Mouse (Mus musculus) limb, embryonic 15.5 days (tissue): ENCODE measurements around the gene Ric8b. TPM values are rescaled to one million over a fixed set of nuclear protein-coding genes. Genes with fewer than 3 reads are reported as not detected.

Source experiments
- ATAC-seq: fragments of 200-750 bp; cut with Nextera tagmentation; 2 replicates; pipeline ENCODE4 v1.8.0; 2017; ENCODE audit warnings: low read depth, moderate TSS enrichment; ENCODE audit not compliant: insufficient number of reproducible peaks, low FRiP score, low TSS enrichment
- H3K27ac ChIP-seq: fragments of 300-500 bp; sonication (generic); 2 replicates; pipeline ENCODE4 v1.5.1; 2015; ENCODE audit warnings: moderate library complexity, mild to moderate bottlenecking, inconsistent platforms
- H3K27me3 ChIP-seq: fragments of 300-500 bp; sonication (generic); 2 replicates; pipeline ENCODE4 v1.6.1; 2015; ENCODE audit warnings: inconsistent platforms
- H3K36me3 ChIP-seq: fragments of 300-500 bp; sonication (generic); 2 replicates; pipeline ENCODE4 v1.6.1; 2015; ENCODE audit warnings: inconsistent platforms
- H3K4me1 ChIP-seq: fragments of 300-500 bp; sonication (generic); 2 replicates; pipeline ENCODE4 v1.6.1; 2015; ENCODE audit warnings: inconsistent platforms
- H3K4me2 ChIP-seq: fragments of 300-500 bp; sonication (generic); 2 replicates; pipeline ENCODE4 v1.6.1; 2015; ENCODE audit warnings: mild to moderate bottlenecking, inconsistent platforms
- H3K4me3 ChIP-seq: fragments of 300-500 bp; sonication (generic); 2 replicates; pipeline ENCODE4 v1.5.1; 2015; ENCODE audit warnings: mild to moderate bottlenecking, inconsistent platforms
- H3K9ac ChIP-seq: fragments of 300-500 bp; sonication (generic); 2 replicates; pipeline ENCODE4 v1.6.1; 2015; ENCODE audit warnings: inconsistent platforms
- H3K9me3 ChIP-seq: fragments of 300-500 bp; sonication (generic); 2 replicates; pipeline ENCODE4 v1.6.1; 2016; ENCODE audit warnings: inconsistent platforms
- WGBS: fragments of 180-500 bp; shearing (Covaris S2); methylation state at CpG from one replicate; pipeline ENCODE4 v1.1.7; 2015; 5-methylcytosine and 5-hydroxymethylcytosine counted together
- polyA plus RNA-seq: library from polyadenylated mRNA; unstranded; fragments of >200 nt; fragmentation: Nextera tagmentation; extraction: Ambion mirVana; gene quantifications from 2 replicates; pipeline ENCODE4 v1.2.1, GENCODE M21; 2015

Ric8b gene
- polyA plus RNA-seq, 1 experiment from 2014 or later = 20.0 TPM

- Histone ChIP-seq H3K9me3 (no peaks in the 10 kb centered on the region), H3K9ac (no peak overlapping the region), H3K4me1 (peaks cover 10% of the 10 kb centered on the region), H3K36me3 (peaks cover 31% of the 10 kb centered on the region), H3K27me3 (no peaks in the 10 kb centered on the region), H3K27ac (no peak overlapping the region), H3K4me3 (no peak overlapping the region), H3K4me2 (no peak overlapping the region)
- ATAC-seq = no peak
- WGBS = 42% methylated on average over 6 of the region's 6 CpGs
These were observed 50.2 kb downstream of the Ric8b start for GRCm38 (mm10) chr10:84967645-84968044.

- Histone ChIP-seq H3K4me3 (no peak overlapping the region), H3K4me1 (peaks cover 7% of the 10 kb centered on the region), H3K27me3 (no peaks in the 10 kb centered on the region), H3K36me3 (peaks cover 39% of the 10 kb centered on the region), H3K9ac (no peak overlapping the region), H3K4me2 (no peak overlapping the region), H3K27ac (no peak overlapping the region; the same call in 1 of the 2 replicates), H3K9me3 (no peaks in the 10 kb centered on the region)
- no peak for ATAC-seq
- whole genome bisulfite sequencing = 65% methylated on average over 12 of the region's 12 CpGs
These were observed 51.7 kb downstream of the Ric8b start for GRCm38 (mm10) chr10:84968852-84969704.

- Histone ChIP-seq H3K9ac (no peak overlapping the region), H3K27ac (no peak overlapping the region), H3K4me1 (0 out of 2 replicates have a peak, but pooled peaks cover 4% of the 10 kb centered on the region), H3K27me3 (no peaks in the 10 kb centered on the region), H3K9me3 (no peaks in the 10 kb centered on the region), H3K36me3 (peaks cover 37% of the 10 kb centered on the region), H3K4me2 (no peak overlapping the region), H3K4me3 (no peak overlapping the region)
- no peak for ATAC-seq
- 80% methylated on average over 4 of the region's 4 CpGs for WGBS
These were observed 57.8 kb downstream of the Ric8b start for GRCm38 (mm10) chr10:84975264-84975663.

GRCm38 (mm10) chr10:84976588-84977351 is 59.4 kb downstream of the Ric8b start:
- H3K36me3 ChIP-seq = peaks cover 30% of the 10 kb centered on the region
- H3K27ac ChIP-seq = no peak overlapping the region
- no peak overlapping the region for H3K9ac ChIP-seq
- H3K4me1 ChIP-seq = 0 out of 2 replicates have a peak, but pooled peaks cover 4% of the 10 kb centered on the region
- WGBS = 64% methylated on average over 8 of the region's 8 CpGs
- no peak for ATAC-seq
- no peaks in the 10 kb centered on the region for H3K27me3 ChIP-seq
- no peak overlapping the region for H3K4me2 ChIP-seq
- no peaks in the 10 kb centered on the region for H3K9me3 ChIP-seq
- no peak overlapping the region for H3K4me3 ChIP-seq

GRCm38 (mm10) chr10:84980291-84980690 is 62.9 kb downstream of the Ric8b start:
- Histone ChIP-seq H3K4me1 (peaks cover 7% of the 10 kb centered on the region; the same call in 1 of the 2 replicates), H3K27ac (no peak overlapping the region), H3K27me3 (no peaks in the 10 kb centered on the region), H3K4me3 (no peak overlapping the region), H3K36me3 (peaks cover 29% of the 10 kb centered on the region), H3K4me2 (no peak overlapping the region), H3K9me3 (no peaks in the 10 kb centered on the region), H3K9ac (no peak overlapping the region)
- no peak for ATAC-seq
- 93% methylated on average over 5 of the region's 5 CpGs for WGBS

- Histone ChIP-seq H3K4me1 (peaks cover 7% of the 10 kb centered on the region; the same call in 1 of the 2 replicates), H3K9ac (no peak overlapping the region), H3K27me3 (no peaks in the 10 kb centered on the region), H3K27ac (no peak overlapping the region), H3K4me3 (no peak overlapping the region), H3K9me3 (no peaks in the 10 kb centered on the region), H3K36me3 (peaks cover 29% of the 10 kb centered on the region), H3K4me2 (no peak overlapping the region)
- no peak for ATAC-seq
- WGBS = 78% methylated on average over 2 of the region's 2 CpGs
These were observed 64.0 kb downstream of the Ric8b start for GRCm38 (mm10) chr10:84981441-84981840.

GRCm38 (mm10) chr10:84982675-84983074 is 65.3 kb downstream of the Ric8b start:
- H3K4me3 ChIP-seq = no peak overlapping the region
- 84% methylated on average over 7 of the region's 7 CpGs for WGBS
- H3K27me3 ChIP-seq = no peaks in the 10 kb centered on the region
- peaks cover 37% of the 10 kb centered on the region for H3K36me3 ChIP-seq
- H3K4me1 ChIP-seq = peaks cover 3% of the 10 kb centered on the region; the same call in 1 of the 2 replicates
- H3K27ac ChIP-seq = no peak overlapping the region
- no peaks in the 10 kb centered on the region for H3K9me3 ChIP-seq
- no peak overlapping the region for H3K9ac ChIP-seq
- no peak for ATAC-seq
- no peak overlapping the region for H3K4me2 ChIP-seq

GRCm38 (mm10) chr10:84985956-84986355 is 68.5 kb downstream of the Ric8b start:
- Histone ChIP-seq H3K9me3 (no peaks in the 10 kb centered on the region), H3K27me3 (no peaks in the 10 kb centered on the region), H3K4me2 (no peak overlapping the region), H3K9ac (no peak overlapping the region), H3K36me3 (peaks cover 46% of the 10 kb centered on the region), H3K4me1 (peaks cover 3% of the 10 kb centered on the region; the same call in 1 of the 2 replicates), H3K27ac (no peak overlapping the region), H3K4me3 (no peak overlapping the region)
- no peak for ATAC-seq
- 66% methylated on average over 9 of the region's 9 CpGs for WGBS

- no peak overlapping the region for H3K9ac ChIP-seq
- H3K36me3 ChIP-seq = peaks cover 46% of the 10 kb centered on the region
- no peak overlapping the region for H3K27ac ChIP-seq
- no peaks in the 10 kb centered on the region for H3K9me3 ChIP-seq
- 82% methylated on average over 4 of the region's 4 CpGs for whole genome bisulfite sequencing
- no peak overlapping the region for H3K4me3 ChIP-seq
- ATAC-seq = no peak
- no peak overlapping the region for H3K4me2 ChIP-seq
- H3K27me3 ChIP-seq = no peaks in the 10 kb centered on the region
- H3K4me1 ChIP-seq = peaks cover 3% of the 10 kb centered on the region; the same call in 1 of the 2 replicates
These were observed 70.2 kb downstream of the Ric8b start for GRCm38 (mm10) chr10:84987666-84988065.

GRCm38 (mm10) chr10:84988650-84989049 is 71.2 kb downstream of the Ric8b start:
- 66% methylated on average over 4 of the region's 4 CpGs for WGBS
- Histone ChIP-seq H3K27ac (no peak overlapping the region), H3K36me3 (peaks cover 36% of the 10 kb centered on the region), H3K9ac (no peak overlapping the region), H3K9me3 (no peaks in the 10 kb centered on the region), H3K27me3 (no peaks in the 10 kb centered on the region), H3K4me2 (no peak overlapping the region), H3K4me1 (peaks cover 3% of the 10 kb centered on the region; the same call in 1 of the 2 replicates), H3K4me3 (no peak overlapping the region)
- ATAC-seq = no peak

GRCm38 (mm10) chr10:84994346-84994745 is 76.9 kb downstream of the Ric8b start:
- no peaks in the 10 kb centered on the region for H3K27me3 ChIP-seq
- H3K9ac ChIP-seq = no peak overlapping the region
- peaks cover 9% of the 10 kb centered on the region for H3K4me1 ChIP-seq
- H3K36me3 ChIP-seq = peaks cover 29% of the 10 kb centered on the region
- H3K4me2 ChIP-seq = no peak overlapping the region
- no peak for ATAC-seq
- WGBS = 82% methylated on average over 4 of the region's 4 CpGs
- no peak overlapping the region for H3K27ac ChIP-seq
- no peak overlapping the region for H3K4me3 ChIP-seq
- no peaks in the 10 kb centered on the region for H3K9me3 ChIP-seq

- Histone ChIP-seq H3K9ac (no peak overlapping the region), H3K27me3 (no peaks in the 10 kb centered on the region), H3K9me3 (no peaks in the 10 kb centered on the region), H3K4me2 (no peak overlapping the region), H3K4me3 (no peak overlapping the region), H3K27ac (no peak overlapping the region), H3K36me3 (peaks cover 22% of the 10 kb centered on the region), H3K4me1 (peaks cover 9% of the 10 kb centered on the region)
- no peak for ATAC-seq
- 93% methylated on average over 3 of the region's 3 CpGs for WGBS
These were observed 77.6 kb downstream of the Ric8b start for GRCm38 (mm10) chr10:84994971-84995370.
